Mouse (Mus musculus) heart, embryonic 14.5 days (tissue): ENCODE data around the gene Scube3. TPM values are rescaled to one million over a fixed set of nuclear protein-coding genes. Genes with fewer than 3 reads are reported as not detected.
A peak's percentile ranks its signal among the peaks of the same experiment; 100 is the strongest.
"Not testable (repeated sequence)": the region's sequence is repeated elsewhere in the genome, so short reads cannot be mapped to it uniquely, and the experiment has no call there.

ENCODE experiments used
- ATAC-seq: fragments of 200-750 bp; cut with Nextera tagmentation; 2 replicates; pipeline ENCODE4 v1.8.0; 2017; ENCODE audit warnings: low read depth, moderate TSS enrichment; ENCODE audit not compliant: insufficient number of reproducible peaks, insufficient read depth, low FRiP score
- H3K27ac ChIP-seq, 2 experiments: fragments of 200-500 bp in 1 of 2; fragments of 300-500 bp in 1 of 2; sonication (generic) in 1 of 2; replicated peaks in 1 of 2; 2 replicates each; pipeline ENCODE4 v1.5.1; 2012 to 2014; ENCODE audit warnings: low read depth in 2 of 2, low read length in 2 of 2, control low read depth in 1 of 2, mild to moderate bottlenecking in 1 of 2, mixed read lengths in 1 of 2; ENCODE audit not compliant: control insufficient read depth in 1 of 2, insufficient read depth in 1 of 2
- H3K27me3 ChIP-seq: fragments of 300-500 bp; sonication (generic); 2 replicates; pipeline ENCODE4 v1.6.1; 2014; ENCODE audit warnings: mild to moderate bottlenecking, low read length, control low read depth; ENCODE audit not compliant: control insufficient read depth, insufficient read depth
- H3K36me3 ChIP-seq: fragments of 300-500 bp; sonication (generic); 2 replicates; pipeline ENCODE4 v1.6.1; 2014; ENCODE audit warnings: mild to moderate bottlenecking, control low read depth, low read length, mixed read lengths; ENCODE audit not compliant: control insufficient read depth, insufficient read depth
- H3K4me1 ChIP-seq, 2 experiments: fragments of 200-500 bp in 1 of 2; fragments of 300-500 bp in 1 of 2; sonication (generic) in 1 of 2; 2 replicates each; pipeline ENCODE4 v1.6.1; 2012 to 2014; ENCODE audit warnings: low read length in 2 of 2, control low read depth in 1 of 2, mixed read lengths in 1 of 2; ENCODE audit not compliant: control insufficient read depth in 2 of 2, insufficient read depth in 2 of 2
- H3K4me2 ChIP-seq: fragments of 300-500 bp; sonication (generic); 2 replicates; pipeline ENCODE4 v1.6.1; 2014; ENCODE audit warnings: mild to moderate bottlenecking, low read length
- H3K4me3 ChIP-seq, 2 experiments: fragments of 200-500 bp in 1 of 2; fragments of 300-500 bp in 1 of 2; sonication (generic) in 1 of 2; 2 replicates each; pipeline ENCODE4 v1.5.1; 2012 to 2014; ENCODE audit warnings: low read length in 2 of 2, mild to moderate bottlenecking in 2 of 2, control low read depth in 1 of 2, low read depth in 1 of 2, moderate library complexity in 1 of 2; ENCODE audit not compliant: control insufficient read depth in 1 of 2, insufficient read depth in 1 of 2
- H3K9ac ChIP-seq: fragments of 300-500 bp; sonication (generic); 2 replicates; pipeline ENCODE4 v1.6.1; 2014; ENCODE audit warnings: mild to moderate bottlenecking, low read length
- H3K9me3 ChIP-seq: fragments of 300-500 bp; sonication (generic); 2 replicates; pipeline ENCODE4 v1.6.1; 2016; ENCODE audit warnings: low read length, control low read depth; ENCODE audit not compliant: control insufficient read depth
- WGBS: fragments of 180-500 bp; shearing (Covaris S2); extraction: QIAGEN DNeasy Blood & Tissue Kit; methylation state at CpG from one replicate; pipeline ENCODE4 v1.1.7; 2014; 5-methylcytosine and 5-hydroxymethylcytosine counted together
- polyA plus RNA-seq: library from polyadenylated mRNA; unstranded; fragments of >200 nt; fragmentation: Nextera tagmentation; extraction: Ambion mirVana; gene quantifications from 2 replicates; pipeline ENCODE4 v1.2.1, GENCODE M21; 2014

Gene Scube3
- polyA plus RNA-seq, 1 experiment from 2014 or later, result 1.4 TPM

DNA sequence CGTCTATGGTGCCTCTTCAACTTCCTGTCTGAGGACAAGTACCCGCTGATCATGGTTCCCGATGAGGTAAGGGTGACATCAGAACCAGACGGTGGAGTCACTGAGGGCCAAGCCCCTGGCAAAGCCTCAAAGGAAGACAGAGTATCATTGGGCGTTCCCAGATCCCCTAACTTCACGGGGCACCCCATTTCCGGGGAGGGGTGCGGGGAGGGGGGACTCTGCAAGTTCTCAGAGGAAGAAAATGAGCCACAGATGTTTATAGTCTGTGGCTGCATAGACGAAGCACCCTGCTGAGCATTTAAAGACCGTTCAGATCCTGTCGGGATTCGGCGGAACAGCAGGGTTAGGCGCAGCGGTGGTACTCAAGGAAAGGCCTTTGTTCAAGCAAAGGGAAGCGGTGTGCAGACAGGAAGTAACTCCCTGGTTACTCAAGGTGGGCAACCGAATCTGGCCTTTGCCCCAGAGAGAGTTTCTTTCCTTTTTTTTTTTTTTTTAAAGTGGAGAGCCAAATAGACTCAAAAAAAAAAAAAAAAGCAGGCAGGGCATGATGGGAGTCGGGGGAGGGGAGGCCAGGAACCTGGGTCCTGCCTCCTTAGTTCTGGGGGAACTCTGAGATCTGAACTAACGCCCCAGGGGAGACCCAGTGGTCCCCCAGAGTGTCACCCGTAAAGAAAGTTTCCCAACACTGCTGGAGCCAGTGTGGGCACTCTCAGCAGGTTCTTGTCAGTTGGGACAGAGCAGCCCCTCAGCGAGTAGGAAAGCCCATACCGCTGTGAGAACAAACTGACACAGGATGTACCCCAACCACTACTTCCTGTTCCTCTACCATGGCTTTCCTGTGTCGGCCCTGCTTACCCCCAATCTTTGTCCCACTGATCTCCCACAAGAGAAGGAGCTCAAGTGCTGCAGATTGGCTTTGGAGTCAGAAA, 76.0 kb downstream of the Scube3 start:
- Histone ChIP-seq H3K4me1 (peaks cover 4 to 8% of the 10 kb centered on the region in 2 experiments), H3K27me3 (peaks cover 14% of the 10 kb centered on the region), H3K27ac (no peak overlapping the region; a peak in 1 of 4 replicates), H3K4me2 (peak overlapping the region; percentile 40), H3K9me3 (no peaks in the 10 kb centered on the region), H3K9ac (no peak overlapping the region), H3K4me3 (no peak overlapping the region), H3K36me3 (no peaks in the 10 kb centered on the region)
- no peak for ATAC-seq
- 19% methylated on average over 23 of the region's 23 CpGs for whole genome bisulfite sequencing

DNA sequence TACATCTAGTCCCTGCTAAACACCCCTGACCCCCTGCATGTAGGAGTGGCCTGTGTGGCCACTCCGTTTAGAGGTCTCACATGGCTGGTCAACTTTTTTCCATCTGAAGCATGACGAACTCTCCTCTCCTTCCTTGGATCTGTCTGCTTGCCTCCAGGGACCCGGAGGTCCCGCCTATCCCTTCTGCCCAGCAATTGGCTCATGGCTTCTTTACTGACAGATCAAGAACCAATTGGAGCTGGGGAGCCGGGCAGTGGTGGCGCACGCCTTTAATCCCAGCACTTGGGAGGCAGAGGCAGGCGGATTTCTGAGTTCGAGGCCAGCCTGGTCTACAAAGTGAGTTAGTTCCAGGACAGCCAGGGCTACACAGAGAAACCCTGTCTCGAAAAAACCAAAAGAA, 80.5 kb downstream of the Scube3 start:
- not testable (repeated sequence) for H3K9ac ChIP-seq, H3K36me3 ChIP-seq, H3K27ac ChIP-seq, H3K27me3 ChIP-seq, H3K4me3 ChIP-seq, ATAC-seq, H3K9me3 ChIP-seq, H3K4me2 ChIP-seq
- peaks cover 12 to 13% of the 10 kb centered on the region in 2 experiments for H3K4me1 ChIP-seq
- 89% methylated on average over 10 of the region's 10 CpGs for whole genome bisulfite sequencing

GRCm38 (mm10) chr17:28223561-28224391, 81.8 kb downstream of the Scube3 start:
- H3K4me1 ChIP-seq, result peaks cover 5 to 9% of the 10 kb centered on the region in 2 experiments; a peak in 3 of 4 replicates
- peak overlapping the region; percentile 98 for H3K4me2 ChIP-seq
- H3K27ac ChIP-seq, result 0 out of 4 replicates have a peak overlapping the region, but pooled peaks have one; percentile 4 to 25
- no peaks in the 10 kb centered on the region for H3K27me3 ChIP-seq
- under 1% methylated on average over 46 of the region's 46 CpGs for WGBS
- peak overlapping the region; percentile 76 for H3K9ac ChIP-seq
- no peaks in the 10 kb centered on the region for H3K9me3 ChIP-seq
- no peaks in the 10 kb centered on the region for H3K36me3 ChIP-seq
- peak overlapping the region; percentile 56 to 57 for H3K4me3 ChIP-seq
- peak; percentile 86 for ATAC-seq

Other genes with a start within 250 kb of the Scube3 start
- 8.2 and 11.8 TPM in 2 replicates for gene Anks1, start 232.8 kb upstream of the Scube3 start, polyA plus RNA-seq
- gene Taf11, start 232.3 kb upstream of the Scube3 start, polyA plus RNA-seq, result 45.2 and 47.1 TPM in 2 replicates
- gene Tcp11, start 61.5 kb upstream of the Scube3 start, polyA plus RNA-seq, result 0.31 and 0.45 TPM in 2 replicates
- gene Zfp523, start 35.0 kb downstream of the Scube3 start, polyA plus RNA-seq, result 19.2 and 23.0 TPM in 2 replicates
- 1.5 and 1.9 TPM in 2 replicates for gene Def6, start 65.6 kb downstream of the Scube3 start, polyA plus RNA-seq
- 2.2 TPM in 2 replicates for gene Ppard, start 90.6 kb downstream of the Scube3 start, polyA plus RNA-seq
- gene Fance, start 171.4 kb downstream of the Scube3 start, polyA plus RNA-seq, result 17.8 and 19.5 TPM in 2 replicates
- 440 and 513 TPM in 2 replicates for gene Rpl10a, start 186.3 kb downstream of the Scube3 start, polyA plus RNA-seq
- 5.4 and 7.2 TPM in 2 replicates for gene Tead3, start 208.7 kb downstream of the Scube3 start, polyA plus RNA-seq
- 3.3 and 3.4 TPM in 2 replicates for gene Tulp1, start 223.1 kb downstream of the Scube3 start, polyA plus RNA-seq